Mouse (Mus musculus) left cerebral cortex, adult 2 months (tissue): ENCODE measurements around the gene Gdf7. TPM values are rescaled to one million over a fixed set of nuclear protein-coding genes. Genes with fewer than 3 reads are reported as not detected.
A peak's percentile ranks its signal among the peaks of the same experiment; 100 is the strongest.

Source experiments
- DNase-seq, 2 experiments: peaks; one replicate each; pipeline ENCODE4 v3.0.0; 2021 to 2022; ENCODE audit warnings: low spot score in 2 of 2, mixed read lengths in 1 of 2; ENCODE audit errors: extremely low spot score in 1 of 2
- H3K27ac ChIP-seq: fragments of 200-600 bp; 2 replicates; pipeline ENCODE4 v1.8.1; 2022
- H3K4me3 ChIP-seq: fragments of 200-600 bp; 2 replicates; pipeline ENCODE4 v1.8.1; 2022
- CTCF ChIP-seq: fragments of 200-600 bp; IDR thresholded peaks from 2 replicates; pipeline ENCODE4 v1.8.1; 2022; ENCODE audit warnings: antibody characterized with exemption, mild to moderate bottlenecking, moderate library complexity
- intact Hi-C: fragments of 180-260 bp; cut with DNase I; formaldehyde crosslinking; loops from one replicate; pipeline ENCODE4 v1.15.1; 2025
- total RNA-seq, 2 experiments: library from RNA; stranded (reverse); gene quantifications; 2 replicates each; pipeline ENCODE4 v1.2.3; 2021

The Gdf7 gene
- total RNA-seq, 2 experiments from 2014 or later = 0.66 to 1.1 TPM

- H3K4me3 ChIP-seq = no peak overlapping the region
- no peak overlapping the region for H3K27ac ChIP-seq
- DNase-seq = peak; percentile 61 to 73
- intact Hi-C loops = loop anchor here (1.0 kb wide), 2 partner anchors 247 to 315 kb away; no protein-coding TSS in a partner anchor
- TF ChIP-seq CTCF = peak; percentile 96
Measured at GRCm38 (mm10) chr12:8306432-8306831, 4.7 kb upstream of the Gdf7 start.

- no peak for DNase-seq
- Histone ChIP-seq H3K4me3 (no peak overlapping the region), H3K27ac (no peak overlapping the region)
- intact Hi-C loops = no loop called here
- no peak for TF ChIP-seq CTCF
Measured at GRCm38 (mm10) chr12:8305258-8305657, 3.5 kb upstream of the Gdf7 start.

GRCm38 (mm10) chr12:8301011-8301814 is 541 bp downstream of the Gdf7 start:
- H3K4me3 ChIP-seq = peak overlapping the region; percentile 39
- no peak for TF ChIP-seq CTCF
- intact Hi-C loops = no loop called here
- DNase-seq = no peak
- H3K27ac ChIP-seq = no peak overlapping the region

- Histone ChIP-seq H3K4me3 (no peak overlapping the region), H3K27ac (no peak overlapping the region)
- TF ChIP-seq CTCF = no peak
- DNase-seq = no peak
- intact Hi-C loops = no loop called here
Measured at GRCm38 (mm10) chr12:8300521-8300920, 1.2 kb downstream of the Gdf7 start.

GRCm38 (mm10) chr12:8300111-8300480 is 1.7 kb downstream of the Gdf7 start:
- intact Hi-C loops = no loop called here

GRCm38 (mm10) chr12:8299143-8300110 is 2.3 kb downstream of the Gdf7 start:
- no peak for TF ChIP-seq CTCF
- intact Hi-C loops = no loop called here
- no peak overlapping the region for H3K4me3 ChIP-seq
- H3K27ac ChIP-seq = no peak overlapping the region
- DNase-seq = no peak

More at GRCm38 (mm10) chr12:8300111-8300480, 1.7 kb downstream of the Gdf7 start:
- no peak for TF ChIP-seq CTCF
- DNase-seq = no peak
- H3K4me3 ChIP-seq = no peak overlapping the region
- no peak overlapping the region for H3K27ac ChIP-seq

GRCm38 (mm10) chr12:8298361-8299142 is 3.2 kb downstream of the Gdf7 start:
- intact Hi-C loops = no loop called here
- DNase-seq = no peak
- TF ChIP-seq CTCF = no peak
- Histone ChIP-seq H3K4me3 (no peak overlapping the region), H3K27ac (no peak overlapping the region)

- H3K4me3 ChIP-seq = no peak overlapping the region
- no peak for DNase-seq
Measured at GRCm38 (mm10) chr12:8297586-8298214, 4.1 kb downstream of the Gdf7 start.

GRCm38 (mm10) chr12:8296154-8296553 is 5.6 kb downstream of the Gdf7 start:
- TF ChIP-seq CTCF = no peak
- Histone ChIP-seq H3K4me3 (no peak overlapping the region), H3K27ac (no peak overlapping the region)
- intact Hi-C loops = no loop called here
- DNase-seq = no peak

More at GRCm38 (mm10) chr12:8297586-8298214, 4.1 kb downstream of the Gdf7 start:
- no peak overlapping the region for H3K27ac ChIP-seq
- TF ChIP-seq CTCF = no peak
- intact Hi-C loops = no loop called here

- Histone ChIP-seq H3K27ac (no peak overlapping the region), H3K4me3 (no peak overlapping the region)
- no peak for DNase-seq
- TF ChIP-seq CTCF = no peak
- intact Hi-C loops = no loop called here
Measured at GRCm38 (mm10) chr12:8295307-8295913, 6.3 kb downstream of the Gdf7 start.
